Mouse (Mus musculus) olfactory bulb, adult 2 months (tissue): ENCODE results near the gene Srsf2.

Experiments
- CTCF ChIP-seq: fragments of 200-500 bp; IDR thresholded peaks from 2 replicates; pipeline ENCODE4 v1.5.1; 2012; ENCODE audit warnings: low read depth, mild to moderate bottlenecking, low read length, moderate library complexity; ENCODE audit not compliant: insufficient read depth
- POLR2A ChIP-seq: fragments of 200-500 bp; IDR thresholded peaks from 2 replicates; pipeline ENCODE4 v1.6.1; 2012; ENCODE audit warnings: mild to moderate bottlenecking, low read depth, low read length, moderate library complexity; ENCODE audit not compliant: insufficient read depth

DNA sequence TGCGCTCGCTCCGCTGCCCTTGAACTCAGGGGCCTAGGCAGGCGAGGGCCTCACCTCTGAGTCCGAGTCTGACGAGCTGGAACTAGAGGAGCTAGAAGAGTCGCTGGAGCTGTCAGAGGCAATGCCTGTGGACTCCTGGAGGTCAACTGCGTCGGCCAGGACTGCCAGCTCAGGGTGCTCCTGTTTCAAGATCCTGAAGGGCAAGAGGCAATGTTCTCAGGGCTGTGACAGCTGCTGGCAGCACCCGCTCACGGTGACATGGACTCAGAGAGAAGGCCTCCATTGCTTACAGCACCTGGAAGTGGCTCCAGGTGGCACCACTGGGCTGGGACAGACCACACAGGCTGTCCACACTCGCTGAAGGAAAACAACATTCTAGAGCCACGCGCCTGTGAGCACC, 14.0 kb downstream of the Srsf2 start:
- no peak for TF ChIP-seq CTCF
- TF ChIP-seq POLR2A = no peak
